Mouse (Mus musculus) hindbrain, embryonic 14.5 days (tissue): Measurements from ENCODE around the gene Bpifa5. TPM values are rescaled to one million over a fixed set of nuclear protein-coding genes. Genes with fewer than 3 reads are reported as not detected.
"Not testable (repeated sequence)": the region's sequence is repeated elsewhere in the genome, so short reads cannot be mapped to it uniquely, and the experiment has no call there.

Experiments used
- ATAC-seq: fragments of 200-750 bp; cut with Nextera tagmentation; 2 replicates; pipeline ENCODE4 v1.8.0; 2017; ENCODE audit warnings: moderate number of reproducible peaks, mild to moderate bottlenecking, moderate TSS enrichment, moderate library complexity; ENCODE audit not compliant: low FRiP score
- DNase-seq: peaks from one replicate; pipeline ENCODE4 v3.0.0-alpha.2; 2015; ENCODE audit warnings: low spot score
- H3K27ac ChIP-seq: fragments of 300-500 bp; sonication (generic); 2 replicates; pipeline ENCODE4 v1.5.1; 2014; ENCODE audit warnings: mild to moderate bottlenecking, moderate library complexity
- H3K27me3 ChIP-seq: fragments of 300-500 bp; sonication (generic); 2 replicates; pipeline ENCODE4 v1.6.1; 2014; ENCODE audit warnings: mild to moderate bottlenecking, low read length, mixed read lengths; ENCODE audit not compliant: control insufficient read depth, insufficient read depth
- H3K36me3 ChIP-seq: fragments of 300-500 bp; sonication (generic); replicated peaks from 2 replicates; pipeline ENCODE4 v1.6.1; 2014; ENCODE audit not compliant: control insufficient read depth, insufficient read depth
- H3K4me1 ChIP-seq: fragments of 300-500 bp; sonication (generic); replicated peaks from 2 replicates; pipeline ENCODE4 v1.6.1; 2014; ENCODE audit warnings: antibody characterized with exemption, low read length, mixed read lengths; ENCODE audit not compliant: control insufficient read depth, insufficient read depth
- H3K4me2 ChIP-seq: fragments of 300-500 bp; sonication (generic); replicated peaks from 2 replicates; pipeline ENCODE4 v1.6.1; 2014; ENCODE audit warnings: mild to moderate bottlenecking, moderate library complexity
- H3K4me3 ChIP-seq: fragments of 300-500 bp; sonication (generic); replicated peaks from 2 replicates; pipeline ENCODE4 v1.5.1; 2014; ENCODE audit warnings: mild to moderate bottlenecking, low read length
- H3K9ac ChIP-seq: fragments of 300-500 bp; sonication (generic); 2 replicates; pipeline ENCODE4 v1.6.1; 2014
- H3K9me3 ChIP-seq: fragments of 300-500 bp; sonication (generic); 2 replicates; pipeline ENCODE4 v1.6.1; 2016; ENCODE audit warnings: low read length; ENCODE audit not compliant: control insufficient read depth
- whole genome bisulfite sequencing: fragments of 180-500 bp; shearing (Covaris S2); extraction: QIAGEN DNeasy Blood & Tissue Kit; methylation state at CpG from one replicate; pipeline ENCODE4 v1.1.7; 2014; 5-methylcytosine and 5-hydroxymethylcytosine counted together
- polyA plus RNA-seq: library from polyadenylated mRNA; unstranded; fragments of >200 nt; fragmentation: Nextera tagmentation; extraction: Ambion mirVana; gene quantifications from 2 replicates; pipeline ENCODE4 v1.2.1, GENCODE M21; 2014

Bpifa5 gene
- polyA plus RNA-seq, 1 experiment from 2014 or later, result not detected

GRCm38 (mm10) chr2:154173313-154173712 is 10.9 kb downstream of the Bpifa5 start:
- Histone ChIP-seq H3K9me3 (no peaks in the 10 kb centered on the region), H3K27ac (no peak overlapping the region), H3K27me3 (no peaks in the 10 kb centered on the region; the same call in 1 of the 2 replicates), H3K4me2 (no peak overlapping the region), H3K36me3 (no peaks in the 10 kb centered on the region), H3K4me3 (no peak overlapping the region), H3K4me1 (no peaks in the 10 kb centered on the region), H3K9ac (no peak overlapping the region)
- 44% methylated on average over 1 of the region's 1 CpGs for WGBS
- DNase-seq (peak; percentile 45), ATAC-seq (no peak)

DNA sequence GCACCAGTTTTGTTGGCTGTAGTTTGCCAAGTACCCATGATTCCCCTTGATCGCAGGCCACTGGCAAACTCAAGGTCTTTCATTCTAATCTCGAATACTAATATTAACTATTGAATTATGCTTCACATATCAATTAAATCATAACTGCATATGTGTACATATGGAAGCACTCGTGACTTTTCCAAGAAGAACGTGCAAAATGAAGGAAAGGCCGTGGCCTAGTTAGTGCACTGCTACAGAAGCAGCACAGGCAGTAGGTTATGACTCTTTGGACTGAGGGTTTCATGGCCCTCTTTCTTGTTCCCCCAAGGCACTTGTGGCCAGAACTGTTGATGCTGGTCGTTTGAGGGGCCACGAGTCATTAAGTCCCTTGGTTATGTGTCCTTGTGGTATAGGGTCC is 19.5 kb downstream of the Bpifa5 start:
- H3K9ac ChIP-seq, H3K27ac ChIP-seq, H3K36me3 ChIP-seq, DNase-seq, H3K9me3 ChIP-seq, H3K27me3 ChIP-seq, H3K4me3 ChIP-seq, ATAC-seq, H3K4me1 ChIP-seq, H3K4me2 ChIP-seq: not testable (repeated sequence)
- WGBS, result 85% methylated on average over 7 of the region's 7 CpGs

GRCm38 (mm10) chr2:154183061-154183460 is 20.7 kb downstream of the Bpifa5 start:
- DNase-seq, H3K27ac ChIP-seq, H3K36me3 ChIP-seq, ATAC-seq, H3K9ac ChIP-seq, H3K4me1 ChIP-seq, H3K9me3 ChIP-seq, H3K4me3 ChIP-seq, H3K27me3 ChIP-seq, H3K4me2 ChIP-seq: not testable (repeated sequence)
- 84% methylated on average over 4 of the region's 4 CpGs for WGBS

- H3K4me3 ChIP-seq, result no peak overlapping the region
- no peaks in the 10 kb centered on the region for H3K4me1 ChIP-seq
- no peak overlapping the region for H3K4me2 ChIP-seq
- H3K36me3 ChIP-seq, result no peaks in the 10 kb centered on the region
- DNase-seq (no peak), ATAC-seq (no peak)
- no peaks in the 10 kb centered on the region for H3K27me3 ChIP-seq
- no peak overlapping the region for H3K27ac ChIP-seq
- WGBS, result 91% methylated on average over 6 of the region's 6 CpGs
- H3K9me3 ChIP-seq, result no peaks in the 10 kb centered on the region
- H3K9ac ChIP-seq, result no peak overlapping the region
These were observed 22.9 kb downstream of the Bpifa5 start for GRCm38 (mm10) chr2:154185319-154185718.

DNA sequence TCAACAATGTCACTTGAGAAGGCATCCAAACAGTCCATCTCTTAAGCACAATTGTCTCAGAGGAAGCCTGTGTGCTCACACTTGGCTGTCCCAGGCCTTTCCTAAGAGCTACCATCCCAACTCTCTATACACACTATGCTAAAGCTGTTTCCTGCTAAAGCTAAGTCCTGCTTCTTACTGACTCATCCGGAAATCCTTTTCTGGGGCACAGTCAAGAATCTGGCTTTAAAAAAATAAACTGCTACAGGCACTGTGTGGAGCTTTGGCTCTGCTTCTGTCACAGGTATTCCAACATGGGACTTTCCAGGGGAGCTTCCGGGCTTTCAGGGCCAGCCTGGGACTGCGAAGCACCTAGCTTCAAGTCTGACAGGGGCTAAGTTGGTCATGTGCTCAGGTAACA is 23.3 kb downstream of the Bpifa5 start:
- no peaks in the 10 kb centered on the region for H3K9me3 ChIP-seq
- WGBS, result 89% methylated on average over 3 of the region's 3 CpGs
- no peak overlapping the region for H3K27ac ChIP-seq
- no peaks in the 10 kb centered on the region for H3K27me3 ChIP-seq
- no peaks in the 10 kb centered on the region for H3K4me1 ChIP-seq
- no peaks in the 10 kb centered on the region for H3K36me3 ChIP-seq
- H3K9ac ChIP-seq, result no peak overlapping the region
- no peak overlapping the region for H3K4me3 ChIP-seq
- no peak for ATAC-seq
- H3K4me2 ChIP-seq, result no peak overlapping the region
- DNase-seq, result no peak

- DNase-seq (no peak), ATAC-seq (no peak)
- Histone ChIP-seq H3K27ac (no peak overlapping the region), H3K4me3 (no peak overlapping the region), H3K9ac (no peak overlapping the region), H3K9me3 (no peaks in the 10 kb centered on the region), H3K4me1 (no peaks in the 10 kb centered on the region), H3K27me3 (no peaks in the 10 kb centered on the region), H3K4me2 (no peak overlapping the region), H3K36me3 (no peaks in the 10 kb centered on the region)
- 46% methylated on average over 5 of the region's 5 CpGs for WGBS
These were observed 25.1 kb downstream of the Bpifa5 start for GRCm38 (mm10) chr2:154187468-154187867.

- DNase-seq, result no peak
- no peak for ATAC-seq
- 84% methylated on average over 7 of the region's 7 CpGs for WGBS
- Histone ChIP-seq H3K4me1 (no peaks in the 10 kb centered on the region), H3K9me3 (no peaks in the 10 kb centered on the region), H3K27me3 (no peaks in the 10 kb centered on the region), H3K27ac (no peak overlapping the region), H3K4me2 (no peak overlapping the region), H3K4me3 (no peak overlapping the region), H3K9ac (no peak overlapping the region), H3K36me3 (no peaks in the 10 kb centered on the region)
These were observed 27.5 kb downstream of the Bpifa5 start for GRCm38 (mm10) chr2:154189877-154190434.

DNA sequence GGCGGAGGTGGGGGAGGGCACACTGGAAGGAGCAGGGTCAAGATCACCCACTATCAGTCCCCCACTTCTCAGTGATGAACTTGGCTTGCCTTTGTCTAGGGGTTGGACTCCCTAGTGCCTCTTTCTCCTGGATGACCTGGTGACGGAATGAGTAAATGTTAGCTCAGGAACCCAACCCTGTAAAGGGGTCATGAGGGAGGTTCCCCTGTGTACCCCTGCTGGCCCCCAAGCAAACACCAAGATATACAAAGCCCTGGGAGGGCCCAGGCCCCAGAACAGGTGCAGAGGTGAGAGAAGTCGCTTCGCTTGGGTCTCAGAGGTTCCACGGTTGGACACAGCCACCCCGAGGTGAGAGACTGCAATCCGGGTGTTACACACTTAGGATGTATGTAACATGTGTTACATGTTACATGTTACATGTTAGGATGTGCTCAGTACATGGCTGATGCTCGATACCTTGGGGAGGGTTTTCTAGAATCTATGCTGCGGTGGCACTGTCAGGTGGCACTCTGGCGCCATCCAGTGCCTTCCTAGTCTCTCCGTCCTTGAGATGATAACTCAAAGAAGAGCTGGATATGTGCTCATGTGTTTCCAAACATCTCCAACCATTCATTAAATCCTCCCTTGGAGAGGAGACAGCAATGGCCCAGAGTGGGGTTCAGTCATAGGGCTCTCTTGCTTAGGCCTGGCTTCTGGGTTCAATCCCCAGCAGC is 28.3 kb downstream of the Bpifa5 start, which contains the start of gene Bpifb1:
Gene Bpifb1, plus strand, starts transcription at position 273 of the 713 bp plus-strand sequence.
- no peak within 1 kb of the TSS for H3K4me2 ChIP-seq
- no peaks in the 10 kb centered on the region for H3K36me3 ChIP-seq
- WGBS, result 87% methylated on average over 11 of the region's 11 CpGs
- no peak within 1 kb of the TSS for H3K4me3 ChIP-seq
- DNase-seq, result no peak
- ATAC-seq, result no peak
- H3K27ac ChIP-seq, result no peak within 1 kb of the TSS
- H3K4me1 ChIP-seq, result no peaks in the 10 kb centered on the region
- no peak within 1 kb of the TSS for H3K9ac ChIP-seq
- no peaks in the 10 kb centered on the region for H3K27me3 ChIP-seq
- no peaks in the 10 kb centered on the region for H3K9me3 ChIP-seq

DNA sequence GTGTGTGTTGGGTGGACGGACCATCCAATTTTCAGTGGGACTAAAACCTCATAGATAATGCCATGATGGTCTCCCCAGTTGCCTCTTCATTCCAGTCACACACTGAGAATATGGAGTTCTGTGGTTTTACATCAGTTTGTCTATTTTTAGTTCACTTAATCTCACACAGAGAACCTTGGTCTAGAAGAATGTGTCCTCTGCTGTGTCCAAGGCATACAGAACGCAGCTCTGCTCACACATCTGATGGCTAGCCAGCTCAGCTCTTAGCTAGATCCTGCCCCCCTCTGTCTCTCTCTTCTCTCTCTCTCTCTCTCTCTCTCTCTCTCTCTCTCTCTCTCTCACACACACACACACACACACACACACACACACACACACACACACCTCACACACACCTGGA is 29.7 kb downstream of the Bpifa5 start:
- H3K9me3 ChIP-seq, result no peaks in the 10 kb centered on the region
- H3K4me2 ChIP-seq, result no peak overlapping the region
- H3K4me1 ChIP-seq, result no peaks in the 10 kb centered on the region
- no peak overlapping the region for H3K9ac ChIP-seq
- WGBS, result 89% methylated on average over 2 of the region's 2 CpGs
- DNase-seq (no peak), ATAC-seq (no peak)
- no peaks in the 10 kb centered on the region for H3K27me3 ChIP-seq
- no peaks in the 10 kb centered on the region for H3K36me3 ChIP-seq
- no peak overlapping the region for H3K4me3 ChIP-seq
- H3K27ac ChIP-seq, result no peak overlapping the region
